Mouse (Mus musculus) ES-E14 (cell line): ENCODE measurements at regions not wholly inside any gene's neighbourhood (a gene's known extent, or its start where the extent isn't known, plus 50 kb on each side); places are given as distances from the start of the nearest gene placed in this dataset.

Experiments
- CHD2 ChIP-seq: IDR thresholded peaks from 2 replicates; pipeline ENCODE4 v1.6.1; 2014; ENCODE audit warnings: mild to moderate bottlenecking, low read depth, low read length, inconsistent platforms
- ZC3H11A ChIP-seq: IDR thresholded peaks from 2 replicates; pipeline ENCODE4 v1.6.1; 2012; ENCODE audit warnings: low read depth, mild to moderate bottlenecking, inconsistent platforms, low read length, borderline replicate concordance
- ZNF384 ChIP-seq: IDR thresholded peaks from 2 replicates; pipeline ENCODE4 v1.6.1; 2012; ENCODE audit warnings: low read depth, low read length, inconsistent platforms

DNA sequence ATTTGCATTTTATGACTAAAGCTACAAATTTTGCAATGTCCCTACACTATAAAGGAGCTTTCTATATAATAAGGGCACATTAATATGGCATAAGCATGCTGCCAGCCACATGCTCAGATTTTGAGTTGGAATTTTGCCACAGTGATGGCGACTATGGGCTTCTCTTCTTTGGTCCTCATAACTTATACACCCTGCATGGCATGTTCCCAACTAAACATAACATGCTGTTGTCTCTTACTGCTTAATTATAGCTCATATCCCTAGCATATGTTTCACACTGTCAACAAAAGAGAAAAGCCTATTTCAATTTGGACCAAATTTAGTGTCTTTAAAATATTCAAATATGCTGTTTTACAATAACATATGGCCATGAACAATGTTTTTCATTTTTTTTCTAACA, 1432.6 kb upstream of the Tenm3 start:
- TF ChIP-seq ZNF384, result no peak
- TF ChIP-seq ZC3H11A, result no peak
- TF ChIP-seq CHD2, result no peak
